Mouse (Mus musculus) stomach, postnatal 0 days (tissue): Measurements from ENCODE around the gene Kcnab2.

Source experiments
- CTCF ChIP-seq: IDR thresholded peaks from 2 replicates; pipeline ENCODE4 v1.5.1; 2016; ENCODE audit warnings: antibody characterized with exemption, low read depth, mild to moderate bottlenecking, moderate library complexity
- EP300 ChIP-seq: optimal IDR thresholded peaks from 2 replicates; pipeline ENCODE3; 2016; ENCODE audit warnings: antibody characterized with exemption

- no peak for TF ChIP-seq CTCF
- no peak for TF ChIP-seq EP300
These were observed 116.8 kb downstream of the Kcnab2 start for GRCm38 (mm10) chr4:152360855-152361254.
